Mouse (Mus musculus): Measurements from ENCODE around the gene Fhit. TPM values are rescaled to one million over a fixed set of nuclear protein-coding genes. Genes with fewer than 3 reads are reported as not detected.
"Not testable (repeated sequence)": the region's sequence is repeated elsewhere in the genome, so short reads cannot be mapped to it uniquely, and the experiment has no call there.

Fhit gene
- polyA plus RNA-seq, 1 experiment, result 6.0 TPM

- DNase-seq (ENCODE audit: low read depth, low spot score), result no peak
Observed at GRCm38 (mm10) chr14:9832290-9832689, 1329.5 kb downstream of the Fhit start.

DNA sequence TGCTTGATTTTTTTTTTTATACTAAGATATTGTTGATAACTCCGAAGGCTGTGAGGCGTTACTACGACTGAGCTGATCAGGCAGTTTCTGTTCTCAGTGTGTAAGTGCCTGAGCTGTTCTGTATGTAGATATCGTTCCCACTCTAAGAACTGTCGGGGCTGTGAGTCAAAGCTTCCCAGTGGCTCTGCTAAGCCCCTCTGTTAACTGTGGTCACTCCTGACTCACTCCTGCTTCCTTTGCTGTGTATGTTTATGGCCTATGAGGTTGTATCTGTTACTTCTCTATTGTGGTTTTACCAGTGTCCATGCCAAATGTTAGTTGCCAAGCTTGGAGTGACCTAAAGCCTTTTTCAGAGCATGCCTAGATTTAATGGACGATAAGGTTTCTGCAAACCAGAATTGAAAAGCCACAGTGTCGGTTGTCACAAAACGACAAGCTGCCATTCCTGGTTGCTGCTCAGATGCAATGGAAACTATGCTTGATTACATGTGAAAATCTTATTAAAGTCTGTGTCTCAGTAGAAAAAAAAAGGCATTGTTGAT, 1333.1 kb downstream of the Fhit start:
- WGBS, result 76% methylated on average over 8 of the region's 8 CpGs
- not testable (repeated sequence) for DNase-seq (ENCODE audit: low read depth, low spot score)

DNA sequence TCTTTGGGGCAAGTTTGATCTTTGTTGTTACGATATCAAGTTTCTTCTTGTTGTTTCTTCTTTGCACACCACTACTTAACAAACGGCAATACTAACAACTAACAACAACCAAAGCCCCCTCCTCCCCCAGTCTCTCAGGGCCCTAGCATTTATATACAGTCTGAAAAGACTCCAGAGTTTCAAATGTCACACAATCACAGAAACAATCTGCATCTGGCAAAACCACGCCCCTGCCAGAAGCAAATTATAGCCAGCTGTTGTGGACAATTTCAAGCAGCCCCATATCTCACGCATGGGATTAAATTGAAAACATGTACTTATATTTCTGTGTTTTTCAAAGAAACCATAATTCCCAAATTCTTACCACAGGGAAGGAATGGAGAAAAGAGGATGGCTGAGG, 1345.9 kb downstream of the Fhit start:
- 83% methylated on average over 4 of the region's 4 CpGs for WGBS
- DNase-seq (ENCODE audit: low read depth, low spot score), result no peak

- no peak for DNase-seq (ENCODE audit: low read depth, low spot score)
- 64% methylated on average over 9 of the region's 9 CpGs for WGBS
Observed at GRCm38 (mm10) chr14:9811847-9812321, 1350.0 kb downstream of the Fhit start.

GRCm38 (mm10) chr14:9811177-9811846, 1350.5 kb downstream of the Fhit start:
- WGBS, result 66% methylated on average over 7 of the region's 7 CpGs
- no peak for DNase-seq (ENCODE audit: low read depth, low spot score)

- no peak for DNase-seq (ENCODE audit: low read depth, low spot score)
Observed at GRCm38 (mm10) chr14:9793403-9793802, 1368.4 kb downstream of the Fhit start.

- WGBS, result 38% methylated on average over 3 of the region's 3 CpGs
- DNase-seq (ENCODE audit: low read depth, low spot score), result no peak
Observed at GRCm38 (mm10) chr14:9788402-9788950, 1373.4 kb downstream of the Fhit start.

GRCm38 (mm10) chr14:9787389-9787788, 1374.4 kb downstream of the Fhit start:
- 83% methylated on average over 1 of the region's 1 CpGs for WGBS

DNA sequence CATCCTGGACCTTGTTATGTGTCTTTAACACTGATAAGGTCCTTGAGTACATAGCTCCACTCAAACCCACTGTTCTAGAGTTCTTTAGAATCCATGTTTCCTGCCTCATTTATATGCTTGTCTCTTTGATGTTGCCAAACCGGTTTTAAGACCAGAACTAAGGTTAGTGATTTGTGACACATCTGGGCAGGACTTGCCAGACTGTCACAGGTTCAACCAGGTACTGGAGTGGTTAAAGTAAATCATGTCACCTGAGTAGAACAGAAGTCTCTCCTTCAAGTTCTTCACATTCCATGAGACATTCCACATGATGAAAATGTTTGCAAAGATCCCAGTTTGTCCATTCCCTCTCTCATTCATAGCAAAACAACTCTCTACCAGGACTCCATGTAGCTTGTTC, 1376.0 kb downstream of the Fhit start:
- 19% methylated on average over 1 of the region's 1 CpGs for WGBS
- DNase-seq (ENCODE audit: low read depth, low spot score), result no peak

More at GRCm38 (mm10) chr14:9787389-9787788, 1374.4 kb downstream of the Fhit start:
- DNase-seq (ENCODE audit: low read depth, low spot score), result no peak

- 74% methylated on average over 4 of the region's 4 CpGs for WGBS
- no peak for DNase-seq (ENCODE audit: low read depth, low spot score)
Observed at GRCm38 (mm10) chr14:9751341-9751740, 1410.5 kb downstream of the Fhit start.

DNA sequence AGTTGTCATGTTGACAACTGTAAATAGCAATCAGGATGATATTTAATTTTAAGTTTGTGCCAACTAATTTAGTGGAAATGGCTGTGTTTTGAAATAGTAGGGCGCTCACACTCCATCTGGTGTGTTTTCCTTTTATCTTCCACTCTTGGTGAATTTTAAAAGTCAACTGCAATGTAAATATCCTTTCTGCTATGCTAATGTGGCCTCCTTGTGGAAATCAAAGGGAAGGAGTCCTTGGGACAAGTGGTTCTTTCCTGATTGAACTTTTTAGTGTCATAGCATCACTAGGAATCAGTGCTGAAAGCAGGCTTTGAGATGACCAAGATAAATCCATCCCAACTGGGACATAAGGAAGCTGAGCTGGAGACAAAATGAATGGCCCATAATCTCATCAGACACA, 1413.1 kb downstream of the Fhit start:
- WGBS, result 90% methylated on average over 1 of the region's 1 CpGs
- DNase-seq (ENCODE audit: low read depth, low spot score), result no peak

DNA sequence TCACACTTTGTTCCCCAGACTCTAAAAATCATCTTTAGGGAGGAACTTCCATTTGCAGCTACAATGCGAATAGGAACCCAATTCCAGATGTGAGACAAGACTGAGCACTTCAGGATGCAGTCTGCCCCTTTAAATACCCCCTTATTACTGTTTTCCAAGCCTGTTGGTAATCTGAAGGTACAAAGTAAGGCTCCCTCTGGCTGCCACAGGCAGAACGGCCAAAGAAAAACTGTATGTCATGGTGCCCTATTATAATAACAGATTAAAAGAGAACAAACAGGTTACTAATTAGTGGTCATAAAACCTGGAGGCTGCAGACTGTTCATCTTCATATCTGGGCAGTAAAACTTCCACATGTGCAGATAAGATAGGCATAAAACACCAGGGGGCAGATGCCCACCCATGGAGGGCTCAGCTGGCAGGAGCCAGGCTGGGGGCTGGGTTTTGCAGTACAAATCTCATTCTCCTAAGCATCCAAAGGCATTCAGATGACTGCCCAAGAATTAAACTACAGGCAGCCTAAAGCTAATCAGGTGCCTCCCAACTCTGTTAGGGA, 1439.8 kb downstream of the Fhit start:
- WGBS, result 49% methylated on average over 2 of the region's 2 CpGs
- no peak for DNase-seq (ENCODE audit: low read depth, low spot score)

DNA sequence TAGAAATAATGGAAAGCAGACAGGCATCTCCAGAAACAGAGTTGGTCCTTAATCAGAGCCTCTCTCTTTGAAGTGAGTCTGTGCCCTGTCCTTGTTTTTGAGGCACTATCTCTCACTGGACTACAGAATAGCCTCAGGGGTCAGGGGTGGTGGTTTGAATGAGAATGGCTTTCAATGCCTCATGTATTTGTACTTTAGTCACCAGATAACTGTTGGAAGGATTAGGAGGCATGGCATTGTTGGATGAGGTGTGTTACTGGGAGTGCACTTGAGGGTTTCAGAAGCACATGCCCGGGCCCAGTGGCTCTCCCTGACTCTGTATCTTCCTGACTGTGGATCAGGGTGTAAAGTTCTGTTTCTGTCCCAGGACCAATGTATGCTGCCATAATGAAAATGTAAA, 1463.2 kb downstream of the Fhit start:
- DNase-seq (ENCODE audit: low read depth, low spot score), result no peak
- WGBS, result 87% methylated on average over 1 of the region's 1 CpGs

DNA sequence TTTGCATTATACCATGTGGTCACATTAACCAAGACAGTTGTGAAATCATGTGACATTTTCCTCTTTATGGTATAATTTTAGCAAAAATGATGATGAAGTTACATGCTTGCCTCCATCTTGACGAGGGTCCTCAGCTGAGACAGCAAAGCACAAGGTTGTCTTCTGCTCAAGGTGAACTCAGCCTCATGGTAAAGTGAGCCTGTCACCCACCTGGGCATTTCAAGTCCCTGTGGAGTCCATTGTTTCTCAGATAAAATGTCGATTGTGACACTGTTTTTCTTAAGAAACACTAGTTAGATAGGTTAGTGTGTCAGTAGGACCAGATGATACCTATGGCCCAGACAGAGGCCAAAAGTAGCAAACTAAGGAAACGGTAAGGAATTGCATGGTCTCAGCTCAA, 1464.7 kb downstream of the Fhit start:
- 80% methylated on average over 3 of the region's 3 CpGs for WGBS
- DNase-seq (ENCODE audit: low read depth, low spot score), result no peak

DNA sequence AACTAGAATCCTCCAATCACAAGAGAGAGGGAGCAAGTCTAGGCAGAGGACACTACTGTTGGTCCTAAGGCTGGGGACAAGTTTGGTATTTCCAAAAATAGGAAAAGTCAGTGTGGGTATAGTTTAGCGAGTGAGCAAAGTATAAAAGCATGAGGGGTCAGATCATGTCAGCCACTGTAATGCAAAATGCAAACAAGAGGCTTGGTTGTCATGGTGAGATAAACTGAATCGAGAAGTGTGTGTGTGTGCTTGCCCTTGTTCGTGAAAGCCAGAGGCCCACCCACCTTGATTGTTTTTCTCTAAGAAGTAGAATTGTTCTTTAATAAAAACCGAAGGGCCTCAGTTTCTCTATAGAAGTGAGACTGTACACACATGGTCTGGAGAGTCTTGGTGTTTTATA, 1465.8 kb downstream of the Fhit start:
- WGBS, result 43% methylated on average over 4 of the region's 4 CpGs
- no peak for DNase-seq (ENCODE audit: low read depth, low spot score)

DNA sequence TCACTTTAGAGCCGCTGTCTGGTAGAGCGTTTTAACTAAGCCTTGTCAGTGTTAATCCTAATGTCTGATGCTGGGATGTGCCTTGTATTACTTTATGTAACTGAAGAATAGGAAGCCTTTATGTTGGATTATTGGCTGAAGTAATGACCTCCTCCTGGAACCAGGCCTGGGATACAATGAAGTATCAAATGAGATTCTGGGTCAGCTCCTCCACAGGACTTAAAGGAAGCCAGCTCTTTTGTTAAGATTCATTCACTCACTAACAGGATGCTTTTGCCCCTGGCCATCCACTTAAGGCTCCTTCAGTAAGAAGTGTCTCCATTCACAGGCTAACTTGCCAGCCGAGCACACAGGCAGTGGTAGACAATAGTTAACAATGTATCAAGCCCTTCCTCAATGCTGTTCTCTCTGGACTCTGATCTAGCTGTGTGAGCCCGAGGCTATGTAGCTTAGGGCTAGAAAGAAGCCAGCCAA, 1466.6 kb downstream of the Fhit start:
- WGBS, result 79% methylated on average over 4 of the region's 4 CpGs

DNA sequence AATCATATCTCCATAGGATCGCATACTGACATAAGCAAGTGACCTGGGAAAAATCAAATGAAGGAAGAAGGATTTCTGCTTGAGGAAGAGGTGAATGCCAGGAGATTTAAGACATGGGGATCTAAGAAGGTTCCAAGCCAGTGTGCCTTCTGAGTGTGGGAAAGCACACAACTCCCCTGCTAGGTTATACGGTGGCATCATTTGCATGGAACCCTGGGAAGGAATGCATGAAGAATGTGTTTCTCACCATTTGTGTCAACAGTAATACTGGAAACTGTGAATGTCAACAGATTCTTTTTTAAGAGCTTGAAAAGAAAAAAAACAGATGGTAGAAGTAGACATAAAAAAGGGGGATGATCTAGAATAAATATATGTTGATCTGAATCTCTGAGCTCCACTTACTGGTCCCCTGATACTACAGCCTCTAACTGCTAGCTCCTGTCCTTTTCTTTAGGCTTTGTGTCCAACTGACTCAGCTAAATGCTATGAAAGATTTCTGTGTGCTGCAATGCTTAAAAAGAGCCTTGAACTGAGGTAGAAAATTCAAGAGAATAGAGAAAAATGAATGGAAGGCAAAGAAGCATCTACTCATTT, 1473.1 kb downstream of the Fhit start:
- DNase-seq (ENCODE audit: low read depth, low spot score), result no peak
- WGBS, result 71% methylated on average over 2 of the region's 2 CpGs

More for the DNA sequence above, 1466.6 kb downstream of the Fhit start:
- no peak for DNase-seq (ENCODE audit: low read depth, low spot score)

- 58% methylated on average over 1 of the region's 1 CpGs for WGBS
- no peak for DNase-seq (ENCODE audit: low read depth, low spot score)
Observed at GRCm38 (mm10) chr14:9684362-9684761, 1477.5 kb downstream of the Fhit start.

DNA sequence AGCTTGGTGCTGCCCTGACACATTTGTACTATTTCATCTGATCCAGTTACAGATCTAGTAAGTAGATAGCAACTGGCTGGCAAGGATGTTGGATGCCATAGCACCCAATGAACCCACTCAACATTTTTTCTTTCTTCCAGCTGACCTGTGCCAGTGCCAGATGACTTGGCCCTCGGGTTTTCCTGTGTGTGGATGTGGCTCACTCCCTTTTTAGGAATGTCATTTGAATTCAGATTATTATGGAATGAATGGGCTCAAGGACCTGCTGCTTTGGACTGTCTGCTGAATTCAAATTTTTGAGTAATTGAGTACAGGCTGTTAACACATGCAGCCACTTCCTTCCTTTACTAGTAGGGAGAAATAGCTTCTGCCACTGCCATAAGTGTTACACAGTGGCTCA, 1489.1 kb downstream of the Fhit start:
- 56% methylated on average over 1 of the region's 1 CpGs for WGBS
- DNase-seq (ENCODE audit: low read depth, low spot score), result no peak

- 72% methylated on average over 3 of the region's 3 CpGs for WGBS
- no peak for DNase-seq (ENCODE audit: low read depth, low spot score)
Observed at GRCm38 (mm10) chr14:9671776-9672175, 1490.1 kb downstream of the Fhit start.

- DNase-seq (ENCODE audit: low read depth, low spot score), result no peak
- 52% methylated on average over 1 of the region's 1 CpGs for WGBS
Observed at GRCm38 (mm10) chr14:9669766-9670165, 1492.1 kb downstream of the Fhit start.

Measured in large intestine, adult 2 months (tissue).